In the genomic region with DNA sequence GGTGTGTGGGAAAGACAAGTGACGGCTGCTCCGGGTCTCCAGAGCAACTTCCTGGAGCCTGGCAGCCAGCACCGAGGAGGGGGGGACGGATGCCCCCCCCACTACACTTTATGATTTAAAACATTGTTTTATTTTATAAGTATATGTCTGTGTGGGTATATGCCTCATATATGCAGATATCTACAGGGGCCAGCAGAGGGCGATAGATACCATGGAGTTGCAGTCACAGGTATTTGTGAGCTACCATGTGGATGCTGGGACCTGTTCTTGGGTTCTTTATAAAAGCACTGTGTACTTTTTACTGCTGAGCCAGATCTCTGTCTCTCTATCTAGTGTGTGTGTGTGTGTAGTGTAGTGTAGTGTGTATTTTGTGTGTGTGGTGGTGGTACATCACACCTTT, we compare ENCODE assay signal across 23 mouse cellular contexts. TPM values are rescaled to one million over a fixed set of nuclear protein-coding genes. Genes with fewer than 3 reads are reported as not detected.
A peak's percentile ranks its signal among the peaks of the same experiment; 100 is the strongest.
DNase-seq lines count a peak whose midpoint lies in the region; ATAC-seq and TF ChIP-seq lines count a peak whose summit lies in the region.
"Had no signal": no experiment of that assay in that cellular context is flagged by ENCODE, and none has a peak within 500 bp of the region (broad histone marks: within the 10 kb centered on the region; RNA-seq: fewer than 3 reads in every experiment).

No protein-coding gene starts in this region.

- H3K4me3 ChIP-seq in heart, adult 2 months = no peak overlapping the region
- no peak overlapping the region for H3K4me3 ChIP-seq in lung, postnatal 0 days (ENCODE audit: low read depth, low read length)
- no peak overlapping the region for H3K4me3 ChIP-seq in hindbrain, embryonic 16.5 days (ENCODE audit: low read length)
- H3K4me3 ChIP-seq: embryonic facial prominence, embryonic 15.5 days; forebrain, embryonic 13.5 days; kidney, embryonic 15.5 days; midbrain, embryonic 12.5 days; myocyte; neural tube, embryonic 15.5 days had no signal

- H3K27ac ChIP-seq in heart, adult 2 months = no peak overlapping the region
- no peak overlapping the region for H3K27ac ChIP-seq in lung, postnatal 0 days (ENCODE audit: low read length)
- no peak overlapping the region for H3K27ac ChIP-seq in hindbrain, embryonic 16.5 days (ENCODE audit: low read depth, low read length)
- H3K27ac ChIP-seq: embryonic facial prominence, embryonic 15.5 days; forebrain, embryonic 13.5 days; kidney, embryonic 15.5 days; macrophage; midbrain, embryonic 12.5 days; neural tube, embryonic 15.5 days had no signal

- TF ChIP-seq CTCF in heart, adult 2 months (IDR thresholded peaks at IDR 0.05) = 0 out of 2 replicates have a peak, but pooled peaks have one; percentile 9
- TF ChIP-seq CTCF in lung, postnatal 0 days (IDR thresholded peaks at IDR 0.05) = peak; percentile 25; the same call in 1 of the 2 replicates

- intact Hi-C loops in heart, adult 2 months (cut with DNase I) = no loop called here

- no peak overlapping the region for H3K4me2 ChIP-seq in lung, postnatal 0 days (replicated peaks; ENCODE audit: low read depth, low read length)
- H3K4me2 ChIP-seq in hindbrain, embryonic 16.5 days (ENCODE audit: low read length) = no peak overlapping the region
- H3K4me2 ChIP-seq: embryonic facial prominence, embryonic 15.5 days; forebrain, embryonic 13.5 days; kidney, embryonic 15.5 days; midbrain, embryonic 12.5 days; neural tube, embryonic 15.5 days had no signal

- no peak for DNase-seq in heart, adult 2 months
- DNase-seq in heart, adult 9 months (ENCODE audit: low spot score in 2 of 2) = no peak
- no peak for DNase-seq in lung, postnatal 0 days (ENCODE audit: low spot score)
- DNase-seq in lung, postnatal 25 days (ENCODE audit: low spot score) = no peak
- DNase-seq in ZHBTc4 (ENCODE audit: low read depth, low spot score) = peak; percentile 77
- no peak for DNase-seq in left cerebral cortex, adult 8-10 months (ENCODE audit: low spot score in 2 of 2)
- DNase-seq: adrenal gland, postnatal 36 days; cerebellum, adult 9-11 months; gastrocnemius, postnatal 25 days had no signal

- no peaks in the 10 kb centered on the region for H3K79me2 ChIP-seq in heart, adult 2 months (replicated peaks; ENCODE audit: control insufficient read depth, insufficient read depth, low read length)

- no peak for TF ChIP-seq POLR2A in heart, adult 2 months (IDR thresholded peaks at IDR 0.05; ENCODE audit: insufficient read depth, low read depth, low read length)

- H3K4me1 ChIP-seq in heart, adult 2 months (ENCODE audit: control insufficient read depth, insufficient read depth, low read length) = no peaks in the 10 kb centered on the region
- H3K4me1 ChIP-seq in lung, postnatal 0 days (ENCODE audit: insufficient read depth, low read depth, low read length) = no peaks in the 10 kb centered on the region
- no peaks in the 10 kb centered on the region for H3K4me1 ChIP-seq in hindbrain, embryonic 16.5 days (ENCODE audit: control insufficient read depth, insufficient read depth, low read depth, low read length)
- H3K4me1 ChIP-seq: forebrain, embryonic 13.5 days; midbrain, embryonic 12.5 days; neural tube, embryonic 15.5 days had no signal

- no peaks in the 10 kb centered on the region for H3K27me3 ChIP-seq in heart, adult 2 months (ENCODE audit: control insufficient read depth, insufficient read depth, low read length)
- no peaks in the 10 kb centered on the region for H3K27me3 ChIP-seq in lung, postnatal 0 days (replicated peaks; ENCODE audit: insufficient read depth, low read length)
- H3K27me3 ChIP-seq in hindbrain, embryonic 16.5 days (replicated peaks; ENCODE audit: control insufficient read depth, insufficient read depth, low read length) = no peaks in the 10 kb centered on the region
- H3K27me3 ChIP-seq: embryonic facial prominence, embryonic 15.5 days; forebrain, embryonic 13.5 days; kidney, embryonic 15.5 days had no signal

- WGBS in heart, adult 2 months = 79% methylated on average over 5 of the region's 5 CpGs
- WGBS in lung, postnatal 0 days = 79% methylated on average over 5 of the region's 5 CpGs
- 79% methylated on average over 5 of the region's 5 CpGs for WGBS in hindbrain, embryonic 16.5 days

- ATAC-seq in lung, postnatal 0 days = no peak
- ATAC-seq in hindbrain, embryonic 16.5 days = no peak
- ATAC-seq: forebrain, embryonic 13.5 days; inflammation-experienced regulatory T-cells, adult 6 months had no signal

- no peak for TF ChIP-seq EP300 in heart, adult 2 months (IDR thresholded peaks at IDR 0.05; ENCODE audit: insufficient read depth, low read depth, low read length)
- TF ChIP-seq EP300 in lung, postnatal 0 days (IDR thresholded peaks at IDR 0.05) = no peak

- no peaks in the 10 kb centered on the region for H3K36me3 ChIP-seq in heart, adult 2 months (ENCODE audit: control insufficient read depth, insufficient read depth, low read length)
- H3K36me3 ChIP-seq in lung, postnatal 0 days (ENCODE audit: insufficient read depth, low read length) = no peaks in the 10 kb centered on the region
- no peaks in the 10 kb centered on the region for H3K36me3 ChIP-seq in hindbrain, embryonic 16.5 days (ENCODE audit: control insufficient read depth, insufficient read depth, low read length)
- H3K36me3 ChIP-seq: embryonic facial prominence, embryonic 15.5 days; kidney, embryonic 15.5 days; midbrain, embryonic 12.5 days; neural tube, embryonic 15.5 days had no signal

- H3K9me3 ChIP-seq in lung, postnatal 0 days (ENCODE audit: low read length) = peaks cover 4% of the 10 kb centered on the region; the same call in 1 of the 2 replicates
- H3K9me3 ChIP-seq in hindbrain, embryonic 16.5 days (ENCODE audit: control insufficient read depth, low read length) = no peaks in the 10 kb centered on the region
- H3K9me3 ChIP-seq: embryonic facial prominence, embryonic 15.5 days; forebrain, embryonic 13.5 days; kidney, embryonic 15.5 days; midbrain, embryonic 12.5 days; neural tube, embryonic 15.5 days had no signal

- H3K9ac ChIP-seq in heart, adult 2 months (ENCODE audit: low read depth, low read length) = no peak overlapping the region
- H3K9ac ChIP-seq in lung, postnatal 0 days (replicated peaks; ENCODE audit: low read depth) = no peak overlapping the region
- no peak overlapping the region for H3K9ac ChIP-seq in hindbrain, embryonic 16.5 days (ENCODE audit: low read depth, low read length)
- H3K9ac ChIP-seq: embryonic facial prominence, embryonic 15.5 days; forebrain, embryonic 13.5 days; kidney, embryonic 15.5 days; midbrain, embryonic 12.5 days; neural tube, embryonic 15.5 days had no signal

RNA-seq across cellular contexts. Expression of a gene that starts 20.5 kb away (rescaled TPM):
- total RNA-seq in heart, adult 2 months (2021) = not detected
- 0.10 TPM in 1 of 2 replicates, not detected in the other for polyA plus RNA-seq in heart, adult 2 months (2012; rRNA removed)
- 2.8 TPM in 2 replicates for polyA plus RNA-seq in lung, postnatal 0 days (2015; fragmentation: Nextera tagmentation; extraction: Ambion mirVana)
- under 1 TPM; 0.51 to 0.65 (median 0.55) TPM for total RNA-seq in left cerebral cortex, adult 8-10 months (2022)
- 0.23 and 0.32 TPM in 2 replicates for polyA plus RNA-seq in hindbrain, embryonic 16.5 days (2015; fragmentation: Nextera tagmentation; extraction: Ambion mirVana)
- total RNA-seq: gastrocnemius, postnatal 25 days; hematopoietic stem cell, adult 5-6 weeks had no signal
- polyA plus RNA-seq: C2C12; inflammation-experienced regulatory T-cells, adult 6 months; macrophage; myocyte had no signal

RNA-seq across cellular contexts. Expression of a gene that starts 30.8 kb away (rescaled TPM):
- total RNA-seq in heart, adult 2 months (2021) = under 1 TPM; 0.14 to 0.18 TPM
- polyA plus RNA-seq in heart, adult 2 months (2012; rRNA removed) = not detected in 2 replicates
- 0.11 TPM in 1 of 2 replicates, not detected in the other for polyA plus RNA-seq in lung, postnatal 0 days (2015; fragmentation: Nextera tagmentation; extraction: Ambion mirVana)
- not detected for total RNA-seq in left cerebral cortex, adult 8-10 months (2022)
- not detected in 2 replicates for polyA plus RNA-seq in hindbrain, embryonic 16.5 days (2015; fragmentation: Nextera tagmentation; extraction: Ambion mirVana)
- total RNA-seq: gastrocnemius, postnatal 25 days; hematopoietic stem cell, adult 5-6 weeks; left cerebral cortex, adult 18-20 months had no signal
- polyA plus RNA-seq: C2C12; forebrain, embryonic 13.5 days; heart, embryonic 14.5 days; inflammation-experienced regulatory T-cells, adult 6 months; kidney, embryonic 15.5 days; limb, embryonic 11.5 days; macrophage; midbrain, embryonic 12.5 days; myocyte; neural tube, embryonic 15.5 days had no signal

RNA-seq across cellular contexts. Expression of a gene that starts 36.8 kb away (rescaled TPM):
- 100 to 1,000 TPM; 154 to 178 TPM for total RNA-seq in heart, adult 2 months (2021)
- polyA plus RNA-seq in heart, adult 2 months (2012; rRNA removed) = 155 and 164 TPM in 2 replicates
- polyA plus RNA-seq in lung, postnatal 0 days (2015; fragmentation: Nextera tagmentation; extraction: Ambion mirVana) = 59.8 and 61.0 TPM in 2 replicates
- total RNA-seq in left cerebral cortex, adult 8-10 months (2022) = 10 to 100 TPM; 41.4 to 52.7 (median 44.7) TPM
- polyA plus RNA-seq in hindbrain, embryonic 16.5 days (2015; fragmentation: Nextera tagmentation; extraction: Ambion mirVana) = 17.5 and 18.9 TPM in 2 replicates

RNA-seq across cellular contexts. Expression of a gene that starts 45.6 kb away (rescaled TPM):
- 100 to 1,000 TPM; 386 to 472 TPM for total RNA-seq in heart, adult 2 months (2021)
- 213 and 215 TPM in 2 replicates for polyA plus RNA-seq in heart, adult 2 months (2012; rRNA removed)
- polyA plus RNA-seq in lung, postnatal 0 days (2015; fragmentation: Nextera tagmentation; extraction: Ambion mirVana) = 0.19 and 0.31 TPM in 2 replicates
- under 1 TPM; 0.36 to 0.94 (median 0.43) TPM for total RNA-seq in left cerebral cortex, adult 8-10 months (2022)
- 0.25 TPM in 1 of 2 replicates, not detected in the other for polyA plus RNA-seq in hindbrain, embryonic 16.5 days (2015; fragmentation: Nextera tagmentation; extraction: Ambion mirVana)
- total RNA-seq: hematopoietic stem cell, adult 5-6 weeks had no signal
- polyA plus RNA-seq: embryonic facial prominence, embryonic 15.5 days; forebrain, embryonic 13.5 days; inflammation-experienced regulatory T-cells, adult 6 months; kidney, embryonic 15.5 days; limb, embryonic 11.5 days; macrophage; midbrain, embryonic 12.5 days had no signal

RNA-seq across cellular contexts. Expression of a gene that starts 49.0 kb away (rescaled TPM):
- 100 to 1,000 TPM; 916 to 992 TPM for total RNA-seq in heart, adult 2 months (2021)
- polyA plus RNA-seq in heart, adult 2 months (2012; rRNA removed) = 1,269 and 1,412 TPM in 2 replicates
- polyA plus RNA-seq in lung, postnatal 0 days (2015; fragmentation: Nextera tagmentation; extraction: Ambion mirVana) = 205 and 206 TPM in 2 replicates
- 100 to 1,000 TPM; 208 to 258 (median 238) TPM for total RNA-seq in left cerebral cortex, adult 8-10 months (2022)
- 271 and 307 TPM in 2 replicates for polyA plus RNA-seq in hindbrain, embryonic 16.5 days (2015; fragmentation: Nextera tagmentation; extraction: Ambion mirVana)
